Mouse (Mus musculus): ENCODE data around the gene Lig3.

Gene Lig3

GRCm38 (mm10) chr11:82780983-82781903 is at the start of gene Lig3:
Gene Lig3 (plus strand): TSS chr11:82781108.
- peak; percentile 84 for DNase-seq (ENCODE audit: low read depth, low spot score)

GRCm38 (mm10) chr11:82734227-82734626 is 46.7 kb upstream of the Lig3 start:
- DNase-seq (ENCODE audit: low read depth, low spot score) = no peak

- DNase-seq (ENCODE audit: low read depth, low spot score) = no peak
Measured at GRCm38 (mm10) chr11:82739006-82739405, 41.9 kb upstream of the Lig3 start.

- DNase-seq (ENCODE audit: low read depth, low spot score) = peak; percentile 4
Measured at GRCm38 (mm10) chr11:82746138-82746537, 34.8 kb upstream of the Lig3 start.

- DNase-seq (ENCODE audit: low read depth, low spot score) = no peak
Measured at GRCm38 (mm10) chr11:82746857-82747366, 34.0 kb upstream of the Lig3 start.

- no peak for DNase-seq (ENCODE audit: low read depth, low spot score)
Measured at GRCm38 (mm10) chr11:82752349-82753115, 28.4 kb upstream of the Lig3 start.

GRCm38 (mm10) chr11:82755919-82756318 is 25.0 kb upstream of the Lig3 start:
- no peak for DNase-seq (ENCODE audit: low read depth, low spot score)

- no peak for DNase-seq (ENCODE audit: low read depth, low spot score)
Measured at GRCm38 (mm10) chr11:82762286-82762829, 18.6 kb upstream of the Lig3 start.

- DNase-seq (ENCODE audit: low read depth, low spot score) = no peak
Measured at GRCm38 (mm10) chr11:82763261-82763660, 17.6 kb upstream of the Lig3 start.

GRCm38 (mm10) chr11:82763742-82764437 is 17.0 kb upstream of the Lig3 start, which contains the start of the genes Cct6b and Zfp830:
Gene Cct6b (minus strand): TSS chr11:82764321.
Gene Zfp830 (plus strand): TSS chr11:82764345.
- DNase-seq (ENCODE audit: low read depth, low spot score) = peak; percentile 90

- no peak for DNase-seq (ENCODE audit: low read depth, low spot score)
Measured at GRCm38 (mm10) chr11:82764438-82764924, 16.4 kb upstream of the Lig3 start.

GRCm38 (mm10) chr11:82780134-82780533 is 774 bp upstream of the Lig3 start:
- DNase-seq (ENCODE audit: low read depth, low spot score) = no peak

- no peak for DNase-seq (ENCODE audit: low read depth, low spot score)
Measured at GRCm38 (mm10) chr11:82782197-82782596, 1.3 kb downstream of the Lig3 start.

- no peak for DNase-seq (ENCODE audit: low read depth, low spot score)
Measured at GRCm38 (mm10) chr11:82783453-82783852, 2.5 kb downstream of the Lig3 start.

GRCm38 (mm10) chr11:82806656-82807055 is 25.7 kb downstream of the Lig3 start:
- no peak for DNase-seq (ENCODE audit: low read depth, low spot score)

GRCm38 (mm10) chr11:82807370-82807769 is 26.5 kb downstream of the Lig3 start:
- no peak for DNase-seq (ENCODE audit: low read depth, low spot score)

- DNase-seq (ENCODE audit: low read depth, low spot score) = no peak
Measured at GRCm38 (mm10) chr11:82808485-82808884, 27.6 kb downstream of the Lig3 start.

GRCm38 (mm10) chr11:82819350-82819749 is 38.4 kb downstream of the Lig3 start:
- peak; percentile 36 for DNase-seq (ENCODE audit: low read depth, low spot score)

GRCm38 (mm10) chr11:82820788-82821456 is 40.0 kb downstream of the Lig3 start:
- no peak for DNase-seq (ENCODE audit: low read depth, low spot score)

GRCm38 (mm10) chr11:82826818-82827217 is 45.9 kb downstream of the Lig3 start:
- DNase-seq (ENCODE audit: low read depth, low spot score) = no peak

Measured in retina, adult 2 months (tissue).